Mouse (Mus musculus): ENCODE measurements around the gene Gramd4. TPM values are rescaled to one million over a fixed set of nuclear protein-coding genes. Genes with fewer than 3 reads are reported as not detected.

Gene Gramd4
- polyA plus RNA-seq (2012; rRNA removed) = 6.1 and 6.4 TPM in 2 replicates

DNA sequence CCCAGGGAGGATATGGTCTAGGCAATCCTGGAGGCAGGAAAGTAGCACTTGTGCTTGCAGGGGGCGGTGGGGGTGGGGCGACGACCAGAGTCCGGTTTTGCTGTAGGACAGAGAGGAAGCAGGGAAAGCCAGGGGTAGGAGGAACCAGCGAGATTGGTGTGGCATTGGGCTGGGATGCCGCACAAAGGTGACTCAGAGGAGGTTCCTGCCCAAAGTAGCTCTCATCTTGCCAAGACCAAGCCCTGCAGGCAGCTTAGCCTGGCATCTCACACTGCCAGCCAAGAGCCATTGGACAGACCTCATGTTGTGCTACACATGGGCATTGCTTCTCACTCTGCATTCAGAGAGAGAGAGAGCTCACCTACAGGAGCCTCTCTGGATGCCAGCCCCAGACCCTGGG, at the start of gene Gramd4:
Gramd4 (plus strand) TSS at position 283 of the 400 bp plus-strand sequence.

DNA sequence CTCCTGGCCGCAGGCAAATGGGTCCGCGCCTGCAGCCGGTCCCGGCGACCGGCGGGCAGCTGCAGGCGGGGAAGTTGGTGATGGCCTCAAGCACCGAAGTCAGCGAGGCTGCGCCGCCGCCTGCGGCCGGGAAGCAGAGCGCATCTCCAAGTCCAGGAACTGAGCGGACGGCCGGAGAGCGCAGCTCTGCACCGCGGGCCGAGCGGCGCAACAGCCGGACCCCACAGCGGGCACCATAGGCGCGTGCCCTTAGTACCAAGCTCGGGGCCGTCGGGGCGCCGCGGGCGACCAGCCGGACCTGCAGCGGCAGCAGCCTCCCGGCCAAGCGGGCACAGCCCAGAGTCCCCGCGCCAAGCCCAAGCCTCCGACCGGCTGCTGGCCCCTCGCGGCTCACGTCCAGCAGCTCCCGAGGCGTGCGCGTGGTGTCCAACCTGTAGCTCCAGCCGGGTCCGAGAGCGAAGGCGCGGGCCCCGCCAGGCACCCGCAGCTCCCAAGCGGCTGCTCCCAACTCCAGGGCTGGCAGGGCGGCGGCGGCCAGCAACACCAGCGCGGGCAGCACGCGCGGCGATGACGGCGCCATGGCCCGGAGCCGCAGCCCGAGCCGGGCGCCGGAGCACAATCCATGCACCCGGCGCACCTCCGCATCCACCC, 24.2 kb upstream of the Gramd4 start, which contains the start of gene Celsr1:
Celsr1 (minus strand) TSS at position 587 of the 651 bp plus-strand sequence.

DNA sequence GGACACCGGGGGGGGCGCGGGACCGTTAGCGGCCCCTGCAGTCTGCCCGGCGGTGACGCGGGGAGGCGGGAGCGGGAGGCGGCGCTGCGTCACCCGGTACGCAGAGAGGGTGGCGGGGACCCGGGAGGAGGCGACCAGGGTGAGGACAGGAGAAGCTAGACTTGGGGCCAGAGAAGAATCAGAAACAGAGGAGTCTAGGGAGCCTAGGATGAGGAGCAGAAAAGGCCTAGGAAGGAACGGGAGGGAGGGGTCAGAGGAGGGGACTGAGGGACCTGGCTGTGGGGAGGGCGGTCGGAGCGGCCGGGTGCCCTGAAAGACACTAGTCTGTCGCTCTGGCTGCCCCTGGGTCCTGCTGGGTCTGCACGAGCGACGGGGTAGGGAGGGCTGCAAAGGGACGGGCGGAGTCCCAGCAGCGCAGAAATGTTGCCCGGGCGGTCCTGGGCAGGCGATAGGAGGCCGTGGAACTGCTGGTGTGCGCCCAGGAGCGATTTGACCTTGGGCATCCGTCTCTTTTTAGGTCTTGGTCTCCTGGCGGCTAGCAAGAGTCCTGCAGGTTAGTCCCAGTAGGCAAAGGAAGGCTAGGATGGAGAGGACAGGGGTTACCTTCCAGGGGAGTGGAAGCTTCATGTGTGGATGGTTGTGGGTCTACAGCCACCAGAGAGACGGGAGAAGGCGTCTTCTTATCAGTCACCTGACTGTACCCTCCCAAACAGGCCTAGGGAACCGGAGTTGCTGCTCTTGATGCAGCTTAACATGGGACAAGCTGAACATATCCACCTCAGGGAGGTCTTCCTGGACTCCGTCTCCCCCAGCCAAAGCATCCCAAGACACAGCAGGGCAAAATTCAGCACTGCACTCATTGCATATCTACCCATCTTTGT, 128.4 kb downstream of the Gramd4 start, which contains the start of gene Cerk:
Cerk (minus strand) TSS at position 453 of the 881 bp plus-strand sequence.

Other genes with a start within 250 kb of the Gramd4 start
- 11.8 and 12.6 TPM in 2 replicates for gene Cdpf1, start 246.0 kb upstream of the Gramd4 start, polyA plus RNA-seq (2012; rRNA removed)
- gene Pkdrej, start 236.0 kb upstream of the Gramd4 start, polyA plus RNA-seq (2012; rRNA removed) = 0.05 and 0.06 TPM in 2 replicates
- gene Ttc38, start 225.4 kb upstream of the Gramd4 start, polyA plus RNA-seq (2012; rRNA removed) = 6.8 and 7.7 TPM in 2 replicates
- gene Gtse1, start 197.9 kb upstream of the Gramd4 start, polyA plus RNA-seq (2012; rRNA removed) = 8.9 and 10.1 TPM in 2 replicates
- gene Trmu, start 178.4 kb upstream of the Gramd4 start, polyA plus RNA-seq (2012; rRNA removed) = 13.9 and 17.7 TPM in 2 replicates
- 0.15 and 0.17 TPM in 2 replicates for gene Celsr1, start 23.9 kb upstream of the Gramd4 start, polyA plus RNA-seq (2012; rRNA removed)
- 6.1 and 6.3 TPM in 2 replicates for gene Cerk, start 128.4 kb downstream of the Gramd4 start, polyA plus RNA-seq (2012; rRNA removed)
- 6.5 and 6.7 TPM in 2 replicates for gene Tbc1d22a, start 156.8 kb downstream of the Gramd4 start, polyA plus RNA-seq (2012; rRNA removed)

Measured in liver, embryonic 18 days (tissue).